Mouse (Mus musculus): ENCODE measurements around the gene Ly6g6e.
"Not testable (repeated sequence)": the region's sequence is repeated elsewhere in the genome, so short reads cannot be mapped to it uniquely, and the experiment has no call there.

The Ly6g6e gene

DNA sequence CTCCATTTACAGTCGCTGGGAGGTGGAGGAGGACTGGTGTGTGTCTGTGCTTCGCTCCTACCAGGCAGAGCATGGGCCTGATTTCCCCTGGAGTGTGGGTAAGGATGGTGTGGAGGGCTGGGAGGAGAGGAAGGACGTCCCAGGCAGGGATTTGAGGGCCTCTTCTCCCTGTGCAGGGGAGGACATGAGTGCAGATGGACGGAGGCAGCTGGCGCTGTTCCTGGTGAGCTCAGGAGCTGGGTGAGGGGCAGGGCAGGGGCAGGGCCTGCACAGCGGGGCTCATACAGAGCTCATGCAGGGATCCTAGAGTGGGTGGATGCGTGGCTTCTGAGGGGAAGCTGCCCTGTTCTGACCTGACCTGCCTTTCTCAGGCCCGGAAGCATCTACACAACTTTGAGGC is 25.6 kb downstream of the Ly6g6e start:
- DNase-seq (ENCODE audit: low read depth, low spot score), result no peak

- no peak for DNase-seq (ENCODE audit: low read depth, low spot score)
These were observed 26.6 kb downstream of the Ly6g6e start for GRCm38 (mm10) chr17:35103221-35103690.

GRCm38 (mm10) chr17:35104079-35104478 is 27.4 kb downstream of the Ly6g6e start:
- DNase-seq (ENCODE audit: low read depth, low spot score), result no peak

GRCm38 (mm10) chr17:35104754-35105153 is 28.1 kb downstream of the Ly6g6e start:
- DNase-seq (ENCODE audit: low read depth, low spot score), result no peak

DNA sequence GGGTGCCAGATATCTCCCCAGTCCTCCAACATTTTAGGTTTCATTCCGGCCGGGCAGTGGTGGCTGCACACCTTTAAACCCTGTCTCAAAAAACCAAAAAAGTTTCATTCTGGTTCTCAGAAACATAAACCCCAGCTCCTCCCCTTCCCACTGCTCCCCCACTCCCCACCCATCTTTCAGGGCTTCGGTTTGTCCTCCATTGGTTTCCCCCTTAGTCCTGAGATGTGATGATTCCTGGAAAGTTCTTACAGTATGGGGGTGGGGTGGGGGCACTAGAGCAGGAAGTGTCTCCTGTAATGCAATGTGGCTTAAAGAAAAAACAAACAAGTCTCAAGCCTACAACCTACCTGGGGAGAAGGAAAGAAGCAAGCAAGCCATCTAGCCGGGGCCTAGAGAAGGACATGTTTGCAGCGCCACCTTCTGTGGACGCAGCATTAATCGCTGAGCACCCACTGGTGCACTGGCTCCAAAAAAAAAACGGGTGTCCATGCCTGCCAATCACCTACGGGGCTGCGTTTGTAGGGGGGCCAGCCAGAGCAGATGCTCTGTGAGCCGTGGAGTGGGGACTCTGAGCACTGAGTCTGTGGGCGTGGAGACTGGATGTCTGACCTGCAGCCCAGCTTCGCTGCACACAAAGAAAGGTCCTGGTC is 29.2 kb downstream of the Ly6g6e start:
- no peak for DNase-seq (ENCODE audit: low read depth, low spot score)

GRCm38 (mm10) chr17:35106522-35106921 is 29.8 kb downstream of the Ly6g6e start:
- no peak for DNase-seq (ENCODE audit: low read depth, low spot score)

GRCm38 (mm10) chr17:35108097-35108496 is 31.4 kb downstream of the Ly6g6e start, which contains the start of gene Ly6g5c:
TSS of gene Ly6g5c (plus strand) at chr17:35108279.
- no peak for DNase-seq (ENCODE audit: low read depth, low spot score)

GRCm38 (mm10) chr17:35111774-35112173 is 35.1 kb downstream of the Ly6g6e start:
- no peak for DNase-seq (ENCODE audit: low read depth, low spot score)

DNA sequence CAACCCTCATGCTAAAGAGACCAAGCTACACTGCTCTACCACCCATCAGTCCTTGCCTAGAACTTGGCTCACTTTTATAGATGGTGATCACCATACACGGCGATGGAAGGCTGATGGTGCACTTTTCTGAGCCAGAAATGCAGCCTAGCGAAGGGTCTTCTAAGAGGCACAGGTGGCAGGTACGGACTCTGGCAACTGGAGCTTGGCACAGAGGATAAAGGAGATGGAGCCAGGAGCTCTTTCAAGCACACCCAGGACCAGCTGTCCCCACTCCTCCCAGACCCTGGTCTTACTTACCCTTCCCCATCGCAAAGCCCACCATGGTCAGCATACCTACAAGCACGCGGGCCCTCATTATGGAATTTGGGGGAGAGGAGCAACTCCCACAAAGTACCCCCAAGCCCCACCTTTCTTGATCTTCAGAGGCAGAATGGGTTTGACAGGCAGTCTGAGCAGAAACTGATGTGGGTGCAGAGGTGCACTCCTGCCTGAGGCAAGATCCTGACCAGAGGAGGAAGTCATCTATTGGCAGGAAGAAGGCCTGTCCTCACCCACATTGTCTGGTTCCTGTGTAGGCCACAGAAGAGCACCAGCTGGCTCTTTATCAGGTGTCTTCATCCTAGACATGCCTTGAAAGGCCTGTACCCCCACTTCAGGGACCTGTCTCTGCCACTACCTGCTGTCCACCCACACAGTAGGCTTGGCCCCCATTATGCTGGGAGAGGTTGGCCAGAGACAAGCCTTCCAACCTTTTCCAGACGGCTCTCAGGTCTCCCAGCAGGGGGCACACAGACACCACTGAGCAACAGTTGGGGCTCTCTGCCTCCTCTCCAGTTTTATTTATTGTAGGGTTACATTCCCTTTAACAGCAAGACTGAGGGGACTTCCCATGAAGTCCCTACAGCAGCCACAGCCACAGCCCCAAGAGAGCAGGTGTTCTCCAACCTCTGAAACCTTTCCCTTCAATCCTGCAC is 38.6 kb downstream of the Ly6g6e start, which contains the start of gene Ly6g5b:
Ly6g5b (minus strand) TSS at position 383 of the 974 bp plus-strand sequence.
- DNase-seq (ENCODE audit: low read depth, low spot score), result no peak

DNA sequence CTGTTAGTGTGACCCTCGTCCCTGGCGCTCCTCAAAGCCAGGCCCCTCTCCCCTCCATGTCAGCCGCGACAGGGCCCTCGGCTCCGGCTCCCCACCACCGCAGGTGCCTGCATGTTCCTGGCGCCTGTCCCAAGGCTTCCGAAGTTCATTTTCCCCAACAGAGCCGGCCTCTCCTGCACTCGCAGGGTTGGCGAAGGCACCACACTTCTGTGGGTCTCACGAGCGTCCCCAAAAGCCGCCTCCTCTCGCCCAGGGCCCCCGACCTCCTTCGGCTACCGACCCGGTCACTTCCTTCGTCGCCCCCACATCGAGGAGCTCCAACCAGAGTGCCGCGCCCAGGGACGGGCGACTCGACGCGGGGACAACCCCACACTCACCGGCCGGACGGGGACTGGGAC is 44.0 kb downstream of the Ly6g6e start:
- DNase-seq (ENCODE audit: low read depth, low spot score), result no peak

DNA sequence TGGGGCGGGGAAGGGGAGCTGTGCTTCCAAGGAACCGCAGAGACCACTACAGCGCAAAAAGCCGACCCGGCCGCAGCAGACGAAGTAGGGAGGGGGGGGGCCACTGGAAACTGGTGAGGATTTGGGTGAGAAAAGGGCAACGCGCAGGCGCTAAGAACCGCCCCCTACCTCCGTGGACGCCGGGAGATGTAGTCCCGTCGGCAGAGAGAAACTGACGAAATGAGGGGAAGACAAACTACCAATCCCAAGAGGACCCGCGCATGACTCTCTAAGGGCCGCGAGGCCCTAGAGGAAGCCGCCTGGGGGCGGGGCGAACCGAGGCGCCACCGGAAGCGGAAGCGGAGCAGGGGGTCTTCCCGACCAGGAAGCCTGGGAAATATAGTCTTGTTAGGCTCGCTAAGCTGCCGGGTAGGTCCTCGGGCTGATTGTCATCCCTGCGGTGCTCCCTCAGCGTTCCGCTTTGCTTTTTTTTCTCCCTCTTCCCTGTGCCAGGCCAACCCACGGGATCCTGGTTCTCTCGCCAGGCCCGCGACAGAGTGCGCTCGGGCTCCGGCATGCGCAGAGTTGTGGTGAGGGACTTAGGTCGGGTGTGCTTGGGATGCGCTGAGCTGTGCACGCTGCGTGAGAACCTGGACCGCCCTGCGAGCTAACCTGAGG is 44.6 kb downstream of the Ly6g6e start, which contains the start of gene Gpank1:
Gpank1 (plus strand) TSS at position 313 of the 657 bp plus-strand sequence.
- peak; percentile 95 for DNase-seq (ENCODE audit: low read depth, low spot score)

GRCm38 (mm10) chr17:35121871-35122303 is 45.2 kb downstream of the Ly6g6e start, which contains the start of gene Csnk2b:
TSS of gene Csnk2b (minus strand) at chr17:35122053.
- DNase-seq (ENCODE audit: low read depth, low spot score), result peak; percentile 33

GRCm38 (mm10) chr17:35123287-35123686 is 46.6 kb downstream of the Ly6g6e start:
- not testable (repeated sequence) for DNase-seq (ENCODE audit: low read depth, low spot score)

DNA sequence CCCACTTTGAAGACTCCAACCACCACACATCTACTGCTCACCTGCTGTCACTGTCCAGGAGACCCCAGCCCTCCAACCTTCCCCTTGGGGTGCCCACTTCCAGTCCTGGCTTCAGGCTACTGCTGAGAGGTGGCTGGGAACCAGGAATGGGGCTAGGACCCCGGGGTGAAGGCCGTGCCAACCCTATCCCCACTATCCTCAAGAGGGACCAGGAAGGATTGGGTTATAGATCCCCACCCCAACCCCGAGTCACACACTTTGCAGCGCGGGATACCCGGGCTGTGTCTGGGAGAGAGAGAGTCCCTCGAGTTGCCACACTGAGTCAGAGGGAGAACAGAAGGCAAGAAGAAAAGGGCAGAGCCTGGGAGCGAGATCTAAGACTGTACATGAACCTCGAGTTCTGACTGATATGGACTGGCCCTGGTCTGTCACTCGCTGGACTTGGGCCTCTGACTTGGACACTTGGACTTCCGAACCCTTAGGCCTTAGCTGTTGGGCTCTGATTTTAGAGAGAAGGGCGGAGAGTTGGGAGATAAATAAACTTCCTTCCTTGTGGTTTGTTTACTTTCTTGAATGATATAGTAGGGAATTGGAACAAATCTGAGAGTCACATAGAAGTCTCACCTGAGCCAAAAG is 47.7 kb downstream of the Ly6g6e start:
- DNase-seq (ENCODE audit: low read depth, low spot score), result not testable (repeated sequence)

GRCm38 (mm10) chr17:35125081-35125480 is 48.4 kb downstream of the Ly6g6e start:
- DNase-seq (ENCODE audit: low read depth, low spot score), result no peak

DNA sequence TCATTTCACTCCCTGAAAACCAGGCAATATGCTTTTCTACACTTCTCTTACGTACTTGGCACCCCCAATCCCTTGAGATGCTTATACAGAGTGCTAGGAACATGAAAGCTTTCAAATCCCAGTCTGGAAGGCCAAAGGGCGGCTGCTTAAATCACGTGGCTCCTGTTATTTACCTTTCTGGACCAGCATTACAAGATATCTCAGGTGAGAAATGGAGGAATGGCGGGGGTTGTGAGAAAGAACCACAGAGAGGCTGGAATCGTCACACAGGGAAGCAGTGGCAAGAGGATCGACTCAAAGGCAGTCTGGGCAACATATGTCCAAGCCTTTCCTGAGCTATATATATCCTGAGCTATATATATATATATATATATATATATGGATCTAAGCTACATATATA is 48.9 kb downstream of the Ly6g6e start:
- no peak for DNase-seq (ENCODE audit: low read depth, low spot score)

GRCm38 (mm10) chr17:35126206-35126611 is 49.5 kb downstream of the Ly6g6e start, which contains the start of gene D17H6S53E:
TSS of gene D17H6S53E (plus strand) at chr17:35126373.
- peak; percentile 26 for DNase-seq (ENCODE audit: low read depth, low spot score)

DNA sequence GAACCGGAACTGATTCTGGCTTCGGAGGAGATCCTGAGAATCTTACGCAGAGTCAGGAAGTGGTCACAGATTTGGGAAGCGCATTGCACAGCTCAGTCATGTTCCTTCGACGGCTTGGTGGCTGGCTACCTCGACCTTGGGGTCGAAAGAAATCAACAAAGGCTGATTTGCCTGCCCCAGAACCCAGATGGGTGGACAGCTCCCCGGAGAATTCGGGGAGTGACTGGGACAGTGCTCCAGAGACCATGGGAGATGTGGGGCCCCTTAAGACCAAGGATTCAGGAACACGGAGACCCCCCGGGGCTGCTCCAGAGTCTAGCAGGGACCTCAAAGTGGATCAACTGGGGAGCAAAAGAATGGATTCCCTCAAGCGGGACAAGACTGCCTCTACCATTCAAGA is 50.3 kb downstream of the Ly6g6e start:
- DNase-seq (ENCODE audit: low read depth, low spot score), result no peak
